Mouse (Mus musculus) stomach, postnatal 0 days (tissue): Measurements from ENCODE around the gene Gm11733.

Source experiments
- CTCF ChIP-seq: IDR thresholded peaks from 2 replicates; pipeline ENCODE4 v1.5.1; 2016; ENCODE audit warnings: antibody characterized with exemption, low read depth, mild to moderate bottlenecking, moderate library complexity
- EP300 ChIP-seq: optimal IDR thresholded peaks from 2 replicates; pipeline ENCODE3; 2016; ENCODE audit warnings: antibody characterized with exemption

DNA sequence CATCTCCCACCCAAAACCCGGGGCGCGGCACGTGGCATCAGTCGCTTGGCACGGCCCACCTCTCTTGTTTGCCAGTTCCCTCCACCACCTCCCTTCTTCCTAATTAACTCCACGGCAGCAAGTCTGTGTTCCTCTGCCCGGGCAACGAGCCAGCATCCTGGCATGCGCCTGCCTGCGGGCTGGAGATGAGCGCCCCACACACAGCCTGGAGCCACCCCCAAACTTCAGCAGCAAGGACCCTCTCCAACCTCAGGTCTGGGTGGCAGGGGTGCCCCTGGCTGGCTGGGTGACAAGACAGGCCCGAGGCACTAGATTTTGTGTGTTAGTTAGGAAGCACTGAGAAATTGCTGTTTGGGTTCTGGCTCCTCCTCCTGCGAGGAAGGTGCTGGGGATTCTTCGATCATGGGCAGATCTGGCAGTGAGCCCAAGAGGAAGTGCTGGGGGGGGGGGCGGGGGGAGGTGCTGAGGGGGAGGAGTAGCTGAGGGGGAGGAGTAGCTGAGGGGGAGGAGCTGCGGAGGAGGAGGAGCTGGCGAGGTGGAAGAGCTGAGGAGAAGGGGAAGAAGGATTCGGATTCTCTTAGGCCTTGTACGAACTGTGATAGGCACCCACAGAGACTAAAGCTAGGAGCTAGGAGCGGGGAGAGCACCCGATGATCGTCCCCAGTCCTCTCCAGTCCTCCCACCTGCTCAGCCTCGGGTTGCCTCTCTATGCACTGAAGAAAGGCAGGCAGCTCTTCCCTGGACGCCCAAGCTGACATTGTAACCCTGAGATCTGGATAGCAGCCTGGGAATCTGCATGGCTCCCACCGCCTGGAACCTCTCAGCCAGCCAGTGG lies 1.3 kb upstream of the Gm11733 start:
- TF ChIP-seq CTCF, result no peak
- TF ChIP-seq EP300, result no peak
